Mouse (Mus musculus) heart, embryonic 12.5 days (tissue): ENCODE measurements around the gene Nemp2. TPM values are rescaled to one million over a fixed set of nuclear protein-coding genes. Genes with fewer than 3 reads are reported as not detected.

Experiments
- ATAC-seq: fragments of 200-750 bp; cut with Nextera tagmentation; 2 replicates; pipeline ENCODE4 v1.8.0; 2017; ENCODE audit warnings: moderate TSS enrichment, moderate library complexity; ENCODE audit not compliant: insufficient number of reproducible peaks, low FRiP score
- H3K27ac ChIP-seq: fragments of 300-500 bp; sonication (generic); 2 replicates; pipeline ENCODE4 v1.5.1; 2016; ENCODE audit warnings: mild to moderate bottlenecking, moderate library complexity; ENCODE audit not compliant: poor library complexity, severe bottlenecking
- H3K27me3 ChIP-seq: fragments of 300-500 bp; sonication (generic); replicated peaks from 2 replicates; pipeline ENCODE4 v1.6.1; 2016; ENCODE audit warnings: mild to moderate bottlenecking, moderate library complexity
- H3K36me3 ChIP-seq: fragments of 300-500 bp; sonication (generic); 2 replicates; pipeline ENCODE4 v1.6.1; 2016; ENCODE audit warnings: mild to moderate bottlenecking, moderate library complexity
- H3K4me1 ChIP-seq: fragments of 300-500 bp; sonication (generic); replicated peaks from 2 replicates; pipeline ENCODE4 v1.6.1; 2016; ENCODE audit warnings: mild to moderate bottlenecking
- H3K4me2 ChIP-seq: fragments of 300-500 bp; sonication (generic); 2 replicates; pipeline ENCODE4 v1.6.1; 2016; ENCODE audit warnings: mild to moderate bottlenecking, moderate library complexity
- H3K4me3 ChIP-seq: fragments of 300-500 bp; sonication (generic); 2 replicates; pipeline ENCODE4 v1.5.1; 2016; ENCODE audit warnings: mild to moderate bottlenecking
- H3K9ac ChIP-seq: fragments of 300-500 bp; sonication (generic); 2 replicates; pipeline ENCODE4 v1.6.1; 2016; ENCODE audit warnings: mild to moderate bottlenecking, moderate library complexity
- H3K9me3 ChIP-seq: fragments of 300-500 bp; sonication (generic); replicated peaks from 2 replicates; pipeline ENCODE4 v1.6.1; 2016; ENCODE audit warnings: mild to moderate bottlenecking, moderate library complexity
- WGBS: fragments of 180-500 bp; shearing (Covaris S2); methylation state at CpG from one replicate; pipeline ENCODE4 v1.1.7; 2016; 5-methylcytosine and 5-hydroxymethylcytosine counted together
- polyA plus RNA-seq: library from polyadenylated mRNA; unstranded; fragments of >200 nt; fragmentation: Nextera tagmentation; extraction: Ambion mirVana; gene quantifications from 2 replicates; pipeline ENCODE4 v1.2.1, GENCODE M21; 2016

The Nemp2 gene
- 6.7 and 7.8 TPM in 2 replicates for polyA plus RNA-seq

GRCm38 (mm10) chr1:52630248-52630936, at the start of gene Nemp2:
Gene Nemp2, plus strand, starts transcription at chr1:52630703.
- Histone ChIP-seq H3K9me3 (no peaks in the 10 kb centered on the region), H3K4me3 (peak within 1 kb of the TSS; percentile 90), H3K27me3 (no peaks in the 10 kb centered on the region), H3K9ac (peak within 1 kb of the TSS; percentile 88), H3K4me2 (peak within 1 kb of the TSS; percentile 68), H3K4me1 (peaks cover 13% of the 10 kb centered on the region), H3K36me3 (peaks cover 7% of the 10 kb centered on the region; the same call in 1 of the 2 replicates), H3K27ac (peak within 1 kb of the TSS; percentile 86)
- ATAC-seq = peak; percentile 87
- under 1% methylated on average over 44 of the region's 44 CpGs for WGBS

DNA sequence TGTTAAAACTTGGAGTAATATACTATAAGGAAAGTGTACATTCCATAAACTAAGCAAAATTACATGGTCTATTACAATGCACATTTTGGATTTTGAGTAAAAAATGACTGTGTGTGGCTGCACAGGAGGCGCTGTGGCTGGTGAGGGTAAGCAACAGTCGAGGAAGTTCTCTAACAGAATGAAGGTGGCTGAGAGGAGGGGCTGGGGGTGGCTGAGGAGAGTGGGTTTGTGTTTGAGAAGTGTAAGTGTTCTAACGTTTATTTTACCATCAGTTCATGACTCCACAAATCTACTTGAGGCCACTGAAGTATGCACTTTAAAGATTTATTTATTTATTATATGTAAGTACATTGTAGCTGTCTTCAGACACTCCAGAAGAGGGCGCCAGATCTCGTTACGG, 48.8 kb upstream of the Nemp2 start:
- Histone ChIP-seq H3K4me1 (peaks cover 21% of the 10 kb centered on the region), H3K4me2 (no peak overlapping the region), H3K9ac (no peak overlapping the region), H3K27me3 (no peaks in the 10 kb centered on the region), H3K9me3 (no peaks in the 10 kb centered on the region), H3K27ac (no peak overlapping the region), H3K4me3 (no peak overlapping the region), H3K36me3 (no peaks in the 10 kb centered on the region)
- WGBS = 74% methylated on average over 6 of the region's 6 CpGs
- no peak for ATAC-seq

GRCm38 (mm10) chr1:52582866-52583265, 47.6 kb upstream of the Nemp2 start:
- Histone ChIP-seq H3K4me2 (no peak overlapping the region), H3K4me3 (no peak overlapping the region), H3K4me1 (peaks cover 13% of the 10 kb centered on the region), H3K36me3 (no peaks in the 10 kb centered on the region), H3K27ac (no peak overlapping the region), H3K9me3 (no peaks in the 10 kb centered on the region), H3K27me3 (no peaks in the 10 kb centered on the region), H3K9ac (no peak overlapping the region)
- WGBS = 89% methylated on average over 1 of the region's 1 CpGs
- ATAC-seq = no peak

DNA sequence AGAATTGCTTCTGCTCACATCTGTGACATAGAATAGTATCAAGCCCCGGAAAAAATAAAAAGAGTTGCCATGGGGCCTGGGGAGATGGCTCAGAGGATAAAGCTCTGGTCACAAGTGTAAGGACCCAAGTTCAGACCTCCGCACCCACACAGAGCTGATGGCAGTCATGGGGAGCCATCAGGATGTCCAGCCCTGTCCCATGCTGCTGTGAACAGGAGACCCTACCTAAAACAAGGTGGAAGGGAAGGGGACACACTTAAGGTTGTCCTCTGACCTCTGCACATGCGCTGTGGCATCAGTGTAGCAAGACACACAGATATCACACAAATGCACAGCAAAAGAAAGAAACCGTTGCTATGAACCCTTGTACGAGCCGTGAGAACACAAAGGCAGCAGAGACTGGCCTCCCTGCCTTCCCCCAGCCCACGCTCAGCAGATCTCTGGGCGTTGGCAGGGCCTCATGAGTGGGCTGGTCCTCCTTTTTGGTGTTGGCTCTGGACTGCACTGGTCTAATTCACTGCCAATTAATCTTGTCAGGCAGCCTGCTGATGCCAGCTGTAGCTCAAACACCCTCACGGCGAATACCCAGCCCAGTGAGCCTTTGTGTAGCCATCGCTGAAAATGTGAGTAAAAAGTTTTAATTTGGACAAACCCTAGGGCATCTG, 33.4 kb upstream of the Nemp2 start:
- no peak overlapping the region for H3K9ac ChIP-seq
- 65% methylated on average over 11 of the region's 11 CpGs for WGBS
- H3K4me1 ChIP-seq = peaks cover 11% of the 10 kb centered on the region; the same call in 1 of the 2 replicates
- no peak overlapping the region for H3K4me2 ChIP-seq
- no peak overlapping the region for H3K27ac ChIP-seq
- no peaks in the 10 kb centered on the region for H3K27me3 ChIP-seq
- no peak overlapping the region for H3K4me3 ChIP-seq
- H3K9me3 ChIP-seq = no peaks in the 10 kb centered on the region
- H3K36me3 ChIP-seq = no peaks in the 10 kb centered on the region
- no peak for ATAC-seq

- Histone ChIP-seq H3K4me2 (peak overlapping the region; percentile 47), H3K27me3 (no peaks in the 10 kb centered on the region), H3K9ac (no peak overlapping the region), H3K4me1 (peaks cover 11% of the 10 kb centered on the region; the same call in 1 of the 2 replicates), H3K4me3 (no peak overlapping the region), H3K27ac (no peak overlapping the region), H3K9me3 (no peaks in the 10 kb centered on the region), H3K36me3 (no peaks in the 10 kb centered on the region)
- ATAC-seq = peak; percentile 48; the same call in 1 of the 2 replicates
- 24% methylated on average over 11 of the region's 11 CpGs for WGBS
Measured at GRCm38 (mm10) chr1:52597761-52598160, 32.7 kb upstream of the Nemp2 start.

DNA sequence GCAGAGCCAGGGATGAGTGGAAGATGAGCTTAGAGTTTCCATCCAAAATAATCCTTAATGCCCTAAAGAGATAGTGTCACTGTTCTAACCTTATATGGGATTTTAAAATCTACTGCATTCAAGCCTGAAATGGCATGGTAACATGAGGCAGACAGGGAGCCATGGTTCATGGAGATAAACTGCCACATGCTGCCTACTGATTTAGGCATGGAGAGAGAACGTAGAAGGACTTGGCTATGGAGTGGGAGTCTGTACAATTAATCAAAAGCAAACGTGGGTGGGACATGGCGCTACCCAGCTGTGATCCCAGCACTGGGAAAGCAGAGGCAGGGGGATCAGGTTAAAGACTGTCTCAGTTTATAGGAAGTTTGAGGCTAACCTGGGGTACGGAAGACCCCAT, 32.1 kb upstream of the Nemp2 start:
- 0 out of 2 replicates have a peak overlapping the region, but pooled peaks have one; percentile 47 for H3K4me2 ChIP-seq
- 74% methylated on average over 4 of the region's 4 CpGs for WGBS

DNA sequence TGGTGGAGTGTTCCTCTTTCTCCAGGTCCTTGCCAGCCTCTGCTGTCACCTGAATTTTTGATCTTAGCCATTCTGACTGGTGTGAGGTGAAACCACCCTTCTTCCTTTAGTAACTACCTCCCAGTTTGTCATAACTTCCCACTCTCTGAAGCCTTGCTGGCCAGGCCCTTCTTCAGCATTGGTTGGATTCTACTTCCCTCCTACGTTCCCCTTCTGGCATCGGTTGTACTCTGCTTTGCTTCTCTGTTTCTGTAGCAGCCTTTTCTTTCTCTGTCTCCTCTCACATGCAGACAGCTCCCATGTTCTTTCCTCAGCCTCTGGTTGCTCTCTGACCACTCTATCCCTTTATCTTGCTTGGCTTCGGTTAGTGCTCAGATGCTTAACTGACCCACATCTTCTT, 29.0 kb upstream of the Nemp2 start:
- no peak overlapping the region for H3K4me3 ChIP-seq
- H3K9ac ChIP-seq = no peak overlapping the region
- H3K27ac ChIP-seq = no peak overlapping the region
- H3K9me3 ChIP-seq = 0 out of 2 replicates have a peak, but pooled peaks cover 4% of the 10 kb centered on the region
- H3K36me3 ChIP-seq = no peaks in the 10 kb centered on the region
- H3K4me1 ChIP-seq = peaks cover 11% of the 10 kb centered on the region; the same call in 1 of the 2 replicates
- no peak for ATAC-seq
- H3K4me2 ChIP-seq = no peak overlapping the region
- H3K27me3 ChIP-seq = no peaks in the 10 kb centered on the region
- WGBS = 83% methylated on average over 3 of the region's 3 CpGs

More for the DNA sequence above, 32.1 kb upstream of the Nemp2 start:
- Histone ChIP-seq H3K4me1 (peaks cover 11% of the 10 kb centered on the region; the same call in 1 of the 2 replicates), H3K9ac (no peak overlapping the region), H3K27ac (no peak overlapping the region), H3K9me3 (no peaks in the 10 kb centered on the region), H3K4me3 (no peak overlapping the region), H3K36me3 (no peaks in the 10 kb centered on the region), H3K27me3 (no peaks in the 10 kb centered on the region)
- no peak for ATAC-seq

DNA sequence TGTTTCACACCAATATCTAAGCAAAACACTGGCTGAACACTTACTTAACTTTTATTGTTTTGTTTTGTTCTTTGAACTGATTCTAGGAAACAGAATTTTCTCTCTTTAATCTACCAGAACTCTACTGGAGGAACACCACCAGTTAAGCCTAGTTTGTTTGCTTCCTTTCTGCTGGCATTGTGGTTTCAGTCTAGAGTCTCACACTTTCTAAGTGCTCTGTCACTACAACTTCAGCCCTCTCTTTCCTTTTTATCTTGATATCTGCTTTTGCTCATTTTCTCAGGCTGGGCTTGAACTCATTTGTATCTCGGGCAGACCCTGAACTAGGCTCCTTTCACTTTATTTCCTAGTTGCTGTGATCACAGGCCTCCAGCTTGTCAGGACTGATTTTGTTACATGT, 22.8 kb upstream of the Nemp2 start:
- Histone ChIP-seq H3K4me3 (no peak overlapping the region), H3K4me2 (no peak overlapping the region), H3K27ac (no peak overlapping the region), H3K4me1 (no peaks in the 10 kb centered on the region), H3K36me3 (no peaks in the 10 kb centered on the region), H3K27me3 (no peaks in the 10 kb centered on the region), H3K9ac (no peak overlapping the region), H3K9me3 (peaks cover 4% of the 10 kb centered on the region; the same call in 1 of the 2 replicates)
- ATAC-seq = no peak
- WGBS = 72% methylated on average over 1 of the region's 1 CpGs

- H3K4me2 ChIP-seq = no peak overlapping the region
- 82% methylated on average over 4 of the region's 4 CpGs for WGBS
- H3K9me3 ChIP-seq = peaks cover 4% of the 10 kb centered on the region; the same call in 1 of the 2 replicates
- no peaks in the 10 kb centered on the region for H3K36me3 ChIP-seq
- no peak overlapping the region for H3K4me3 ChIP-seq
- H3K4me1 ChIP-seq = no peaks in the 10 kb centered on the region
- no peak overlapping the region for H3K9ac ChIP-seq
- no peaks in the 10 kb centered on the region for H3K27me3 ChIP-seq
- no peak overlapping the region for H3K27ac ChIP-seq
- ATAC-seq = no peak
Measured at GRCm38 (mm10) chr1:52608486-52608885, 22.0 kb upstream of the Nemp2 start.

- Histone ChIP-seq H3K9me3 (peaks cover 3% of the 10 kb centered on the region), H3K4me1 (no peaks in the 10 kb centered on the region), H3K27me3 (no peaks in the 10 kb centered on the region), H3K4me2 (no peak overlapping the region), H3K4me3 (no peak overlapping the region), H3K27ac (no peak overlapping the region), H3K9ac (no peak overlapping the region), H3K36me3 (no peaks in the 10 kb centered on the region)
- 37% methylated on average over 1 of the region's 1 CpGs for WGBS
- no peak for ATAC-seq
Measured at GRCm38 (mm10) chr1:52618217-52618616, 12.3 kb upstream of the Nemp2 start.

DNA sequence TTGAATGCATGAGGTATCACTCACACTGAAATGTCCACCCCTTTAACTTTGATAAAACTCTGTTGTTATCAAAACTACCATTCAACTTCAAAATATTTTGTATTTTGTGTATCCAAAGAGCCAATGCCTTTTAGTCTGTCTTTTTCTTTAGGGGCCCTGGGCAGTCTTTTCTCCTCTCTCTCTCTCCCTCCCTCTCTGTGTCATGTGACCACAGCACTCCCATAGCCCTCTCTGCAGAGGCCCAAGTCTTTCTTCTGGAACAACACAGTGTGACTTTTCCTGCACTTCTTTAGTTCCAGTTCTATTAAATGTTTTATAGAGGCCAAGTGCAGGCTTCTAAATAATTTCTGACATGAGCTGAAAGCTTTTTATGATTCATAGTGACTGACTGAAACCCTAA, 10.1 kb upstream of the Nemp2 start:
- ATAC-seq = no peak
- Histone ChIP-seq H3K27ac (no peak overlapping the region), H3K4me1 (no peaks in the 10 kb centered on the region)

More for the DNA sequence above, 10.1 kb upstream of the Nemp2 start:
- H3K9me3 ChIP-seq = peaks cover 3% of the 10 kb centered on the region
- no peak overlapping the region for H3K4me2 ChIP-seq
- H3K9ac ChIP-seq = no peak overlapping the region
- H3K36me3 ChIP-seq = no peaks in the 10 kb centered on the region
- no peak overlapping the region for H3K4me3 ChIP-seq
- H3K27me3 ChIP-seq = no peaks in the 10 kb centered on the region
